ENCODE assay signal across 7 mouse cellular contexts in genomic region chr5:53589172-53589960, GRCm38 (mm10).
DNase-seq lines count a peak whose midpoint lies in the region; ATAC-seq and TF ChIP-seq lines count a peak whose summit lies in the region.

No protein-coding gene starts in this region.

- peak overlapping the region; percentile 97 for H3K27ac ChIP-seq in embryonic facial prominence, embryonic 10.5 days (replicated peaks)
- peak overlapping the region; percentile 98 for H3K27ac ChIP-seq in intestine, postnatal 0 days (ENCODE audit: low read depth, low read length)
- H3K27ac ChIP-seq in midbrain, embryonic 12.5 days (replicated peaks) = peak overlapping the region; percentile 97
- peak overlapping the region; percentile 91 for H3K27ac ChIP-seq in small intestine, adult 2 months (ENCODE audit: insufficient read depth, low read depth, low read length)

- H3K9me3 ChIP-seq in embryonic facial prominence, embryonic 10.5 days = no peaks in the 10 kb centered on the region
- no peaks in the 10 kb centered on the region for H3K9me3 ChIP-seq in intestine, postnatal 0 days (ENCODE audit: control insufficient read depth)
- no peaks in the 10 kb centered on the region for H3K9me3 ChIP-seq in midbrain, embryonic 12.5 days

- peak overlapping the region; percentile 95 for H3K4me2 ChIP-seq in intestine, postnatal 0 days (replicated peaks; ENCODE audit: low read depth)
- peak overlapping the region; percentile 94 for H3K4me2 ChIP-seq in midbrain, embryonic 12.5 days (replicated peaks)

- H3K27me3 ChIP-seq in embryonic facial prominence, embryonic 10.5 days (replicated peaks; ENCODE audit: low read depth, poor library complexity, severe bottlenecking) = peaks cover 8% of the 10 kb centered on the region; the same call in 1 of the 2 replicates
- no peaks in the 10 kb centered on the region for H3K27me3 ChIP-seq in intestine, postnatal 0 days (replicated peaks; ENCODE audit: control insufficient read depth, insufficient read depth, low read length)
- peaks cover 9% of the 10 kb centered on the region for H3K27me3 ChIP-seq in midbrain, embryonic 12.5 days
- H3K27me3 ChIP-seq in small intestine, adult 2 months (ENCODE audit: control insufficient read depth, insufficient read depth, low read length) = no peaks in the 10 kb centered on the region

- peak; percentile 30; the same call in 1 of the 2 replicates for TF ChIP-seq CTCF in intestine, postnatal 0 days (IDR thresholded peaks at IDR 0.05; ENCODE audit: low read depth)
- no peak for TF ChIP-seq CTCF in small intestine, adult 2 months (IDR thresholded peaks at IDR 0.05; ENCODE audit: extremely low read depth, insufficient read length, insufficient replicate concordance, low read depth, low read length)

- DNase-seq in adrenal gland, postnatal 10 days = peak; percentile 97
- peak; percentile 97 for DNase-seq in embryonic facial prominence, embryonic 10.5 days (ENCODE audit: low spot score)
- peak; percentile 74 for DNase-seq in gonadal fat pad, adult 2 months (ENCODE audit: low read depth)
- peak; percentile 97 for DNase-seq in left cerebral cortex, postnatal 4 days

- ATAC-seq in intestine, postnatal 0 days = peak; percentile 90
- ATAC-seq in midbrain, embryonic 12.5 days (ENCODE audit: low FRiP score, low read depth) = peak; percentile 83

- H3K4me3 ChIP-seq in embryonic facial prominence, embryonic 10.5 days = peak overlapping the region; percentile 95
- peak overlapping the region; percentile 81 for H3K4me3 ChIP-seq in intestine, postnatal 0 days (ENCODE audit: low read depth, low read length)
- H3K4me3 ChIP-seq in midbrain, embryonic 12.5 days = peak overlapping the region; percentile 72
- H3K4me3 ChIP-seq in small intestine, adult 2 months (ENCODE audit: low read depth, low read length) = peak overlapping the region; percentile 94

- WGBS in embryonic facial prominence, embryonic 10.5 days = under 1% methylated on average over 72 of the region's 72 CpGs
- under 1% methylated on average over 69 of the region's 72 CpGs for WGBS in intestine, postnatal 0 days
- under 1% methylated on average over 60 of the region's 72 CpGs for WGBS in midbrain, embryonic 12.5 days
- under 1% methylated on average over 71 of the region's 72 CpGs for WGBS in small intestine, adult 2 months

- TF ChIP-seq POLR2A in small intestine, adult 2 months (IDR thresholded peaks at IDR 0.05; ENCODE audit: low read depth, low read length) = no peak; the same call in 1 of the 2 replicates

- H3K36me3 ChIP-seq in embryonic facial prominence, embryonic 10.5 days (replicated peaks) = no peaks in the 10 kb centered on the region
- no peaks in the 10 kb centered on the region for H3K36me3 ChIP-seq in intestine, postnatal 0 days (ENCODE audit: control insufficient read depth, insufficient read depth)
- H3K36me3 ChIP-seq in midbrain, embryonic 12.5 days = no peaks in the 10 kb centered on the region
- H3K36me3 ChIP-seq in small intestine, adult 2 months (ENCODE audit: control insufficient read depth, insufficient read depth, low read length) = no peaks in the 10 kb centered on the region

- intact Hi-C loops in left cerebral cortex, postnatal 4 days (cut with DNase I) = no loop called here

- peak overlapping the region; percentile 92 for H3K9ac ChIP-seq in intestine, postnatal 0 days (ENCODE audit: low read depth, low read length)
- H3K9ac ChIP-seq in midbrain, embryonic 12.5 days (replicated peaks) = peak overlapping the region; percentile 89

- H3K4me1 ChIP-seq in embryonic facial prominence, embryonic 10.5 days = peaks cover 35% of the 10 kb centered on the region
- no peaks in the 10 kb centered on the region for H3K4me1 ChIP-seq in intestine, postnatal 0 days (replicated peaks; ENCODE audit: control insufficient read depth, insufficient read depth, low read length)
- H3K4me1 ChIP-seq in midbrain, embryonic 12.5 days = peaks cover 25% of the 10 kb centered on the region
- H3K4me1 ChIP-seq in small intestine, adult 2 months (ENCODE audit: control insufficient read depth, insufficient read depth, insufficient read length, low read length) = peaks cover 2% of the 10 kb centered on the region

Comparison
In these comparisons a context has a peak if more than half of its experiments do, and no peak if none do; other contexts are left out.
1. Peak in every context shown above with its lines: DNase-seq, ATAC-seq, H3K4me3 ChIP-seq and H3K27ac ChIP-seq.